Mouse (Mus musculus) bone marrow macrophage, adult 2 months (primary cell): ENCODE measurements around the gene Srek1.

ENCODE experiments used
- CTCF ChIP-seq: IDR thresholded peaks from 2 replicates; pipeline ENCODE4 v1.5.1; 2012; ENCODE audit warnings: low read depth, mild to moderate bottlenecking, low read length, moderate library complexity
- POLR2A ChIP-seq: IDR thresholded peaks from 2 replicates; pipeline ENCODE4 v1.6.1; 2012; ENCODE audit warnings: mild to moderate bottlenecking, low read depth, low read length, borderline replicate concordance

GRCm38 (mm10) chr13:103822270-103822669, 47.9 kb upstream of the Srek1 start:
- no peak for TF ChIP-seq CTCF
- TF ChIP-seq POLR2A: no peak
